Mouse (Mus musculus) limb, embryonic 12.5 days (tissue): ENCODE measurements at regions not wholly inside any gene's neighbourhood (a gene's known extent, or its start where the extent isn't known, plus 50 kb on each side); places are given as distances from the start of the nearest gene placed in this dataset.
A peak's percentile ranks its signal among the peaks of the same experiment; 100 is the strongest.

Experiments
- ATAC-seq: fragments of 200-750 bp; cut with Nextera tagmentation; 2 replicates; pipeline ENCODE4 v1.8.0; 2017; ENCODE audit warnings: low read depth, moderate TSS enrichment; ENCODE audit not compliant: insufficient number of reproducible peaks, insufficient read depth, low FRiP score, low TSS enrichment
- H3K27ac ChIP-seq: fragments of 300-500 bp; sonication (generic); 2 replicates; pipeline ENCODE4 v1.5.1; 2016; ENCODE audit warnings: mild to moderate bottlenecking, moderate library complexity
- H3K27me3 ChIP-seq: fragments of 300-500 bp; sonication (generic); 2 replicates; pipeline ENCODE4 v1.6.1; 2016; ENCODE audit warnings: mild to moderate bottlenecking, moderate library complexity
- H3K36me3 ChIP-seq: fragments of 300-500 bp; sonication (generic); 2 replicates; pipeline ENCODE4 v1.6.1; 2016; ENCODE audit warnings: mild to moderate bottlenecking, moderate library complexity
- H3K4me1 ChIP-seq: fragments of 300-500 bp; sonication (generic); replicated peaks from 2 replicates; pipeline ENCODE4 v1.6.1; 2016
- H3K4me2 ChIP-seq: fragments of 300-500 bp; sonication (generic); 2 replicates; pipeline ENCODE4 v1.6.1; 2016; ENCODE audit warnings: mild to moderate bottlenecking, moderate library complexity
- H3K4me3 ChIP-seq: fragments of 300-500 bp; sonication (generic); replicated peaks from 2 replicates; pipeline ENCODE4 v1.5.1; 2016; ENCODE audit warnings: mild to moderate bottlenecking
- H3K9ac ChIP-seq: fragments of 300-500 bp; sonication (generic); replicated peaks from 2 replicates; pipeline ENCODE4 v1.6.1; 2016; ENCODE audit warnings: mild to moderate bottlenecking, moderate library complexity
- H3K9me3 ChIP-seq: fragments of 300-500 bp; sonication (generic); 2 replicates; pipeline ENCODE4 v1.6.1; 2016; ENCODE audit warnings: mild to moderate bottlenecking, moderate library complexity
- WGBS: fragments of 180-500 bp; shearing (Covaris S2); methylation state at CpG from one replicate; pipeline ENCODE4 v1.1.7; 2016; 5-methylcytosine and 5-hydroxymethylcytosine counted together

DNA sequence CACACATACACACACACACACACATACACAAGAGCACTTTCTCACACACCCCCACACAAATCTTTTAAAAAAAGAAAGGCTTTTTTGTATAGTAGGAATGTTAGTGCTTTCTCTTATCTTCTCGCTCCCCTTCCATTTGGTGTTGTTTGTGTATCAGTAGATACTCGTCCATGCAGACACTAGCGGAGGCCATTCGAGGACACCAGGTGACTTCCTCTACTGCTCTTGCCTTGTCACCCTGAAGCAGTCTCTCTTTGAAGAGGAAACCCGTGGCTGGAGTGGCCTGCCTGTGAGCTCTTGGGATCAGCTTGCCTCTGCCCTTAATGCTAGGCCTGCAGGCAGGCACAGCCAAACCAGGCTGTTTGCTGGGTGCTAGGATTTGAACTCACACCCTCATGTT, 105.1 kb upstream of the Max start:
- WGBS = 66% methylated on average over 5 of the region's 5 CpGs
- Histone ChIP-seq H3K36me3 (no peaks in the 10 kb centered on the region), H3K4me3 (no peak overlapping the region), H3K27ac (no peak overlapping the region), H3K4me1 (no peaks in the 10 kb centered on the region), H3K9ac (no peak overlapping the region), H3K9me3 (no peaks in the 10 kb centered on the region), H3K27me3 (no peaks in the 10 kb centered on the region), H3K4me2 (no peak overlapping the region)
- no peak for ATAC-seq

DNA sequence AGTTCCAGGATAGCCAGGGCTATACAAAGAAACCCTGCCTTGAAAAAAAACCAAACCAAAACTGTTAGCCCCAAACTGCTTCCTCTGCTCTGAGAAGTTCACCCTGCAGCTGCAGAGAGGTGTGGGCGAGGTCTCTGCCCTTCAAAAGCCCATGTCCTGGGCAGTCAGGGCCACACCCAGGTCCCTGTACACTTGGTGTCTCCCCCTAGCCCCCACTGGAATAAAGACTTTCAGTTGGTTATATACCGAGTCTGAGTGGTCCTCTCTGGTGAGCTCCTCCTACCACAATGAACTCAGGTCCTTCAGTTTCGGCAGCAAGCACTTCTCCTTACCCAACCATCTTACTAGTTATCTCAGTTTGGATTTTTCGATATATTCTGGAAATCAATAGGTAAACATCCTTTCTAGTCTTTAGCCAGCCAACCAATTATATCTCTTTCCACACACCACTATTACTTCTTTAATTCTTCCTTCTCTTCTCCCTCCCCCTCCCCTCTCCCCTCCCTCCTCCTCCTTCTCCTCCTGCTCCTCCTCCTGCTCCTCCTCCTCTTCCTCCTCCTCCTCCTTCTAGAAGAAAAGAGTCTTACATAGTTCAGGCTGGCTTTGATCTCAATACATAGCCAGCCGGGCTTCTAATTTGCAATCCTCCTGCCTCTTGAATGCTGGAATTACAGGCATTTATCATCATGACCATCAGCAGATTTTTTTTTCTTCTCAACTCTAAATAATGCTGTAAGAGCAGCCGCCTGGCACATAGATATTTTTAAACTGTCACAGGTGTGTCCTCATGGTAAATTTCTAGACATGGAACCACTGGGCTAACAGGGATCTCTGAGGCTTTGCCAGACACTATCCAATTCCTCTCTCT, 103.9 kb upstream of the Max start:
- Histone ChIP-seq H3K4me1 (no peaks in the 10 kb centered on the region), H3K9ac (no peak overlapping the region), H3K9me3 (no peaks in the 10 kb centered on the region), H3K27me3 (no peaks in the 10 kb centered on the region), H3K27ac (no peak overlapping the region), H3K4me2 (no peak overlapping the region), H3K4me3 (no peak overlapping the region), H3K36me3 (no peaks in the 10 kb centered on the region)
- WGBS = 58% methylated on average over 6 of the region's 6 CpGs
- no peak for ATAC-seq

DNA sequence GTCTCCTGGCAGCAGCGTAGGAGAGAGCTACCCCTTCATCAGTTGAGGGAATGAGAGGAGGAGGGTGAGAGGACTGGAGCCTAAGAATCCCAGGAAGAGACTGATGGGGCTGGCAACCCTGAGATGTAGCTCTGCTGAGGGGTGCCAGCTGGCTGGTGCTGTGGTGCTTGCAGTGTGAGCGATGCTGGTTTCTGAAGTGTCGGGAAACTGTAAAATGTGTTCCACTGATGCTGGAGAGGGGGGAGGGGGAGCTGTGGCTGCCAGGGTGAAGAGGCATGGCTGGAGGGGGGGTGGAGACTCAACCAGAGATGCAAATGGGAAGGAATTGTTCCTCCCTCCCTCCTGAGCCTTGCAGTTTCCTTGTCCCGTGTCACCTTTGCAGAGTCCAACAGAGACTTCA, 102.0 kb upstream of the Max start:
- Histone ChIP-seq H3K27me3 (no peaks in the 10 kb centered on the region), H3K4me1 (peaks cover 4% of the 10 kb centered on the region; the same call in 1 of the 2 replicates), H3K4me2 (no peak overlapping the region), H3K4me3 (no peak overlapping the region), H3K36me3 (no peaks in the 10 kb centered on the region), H3K9ac (no peak overlapping the region), H3K27ac (no peak overlapping the region), H3K9me3 (no peaks in the 10 kb centered on the region)
- ATAC-seq = no peak
- WGBS = 47% methylated on average over 4 of the region's 4 CpGs

DNA sequence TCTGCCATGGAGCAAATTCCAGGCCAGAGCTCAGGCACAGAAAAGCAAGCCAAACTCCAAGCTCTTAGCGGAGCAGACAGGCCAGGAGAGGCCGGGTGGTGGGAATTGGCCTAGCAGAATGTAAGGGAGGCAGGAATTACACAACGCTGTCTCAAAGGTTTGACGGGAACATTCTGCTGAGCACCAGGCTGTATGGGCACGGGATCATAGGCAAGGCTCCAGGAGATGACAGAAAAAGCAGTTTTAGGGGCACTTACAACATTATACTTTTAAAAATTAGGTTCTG, 99.5 kb upstream of the Max start:
- Histone ChIP-seq H3K4me3 (no peak overlapping the region), H3K36me3 (no peaks in the 10 kb centered on the region), H3K4me2 (no peak overlapping the region), H3K4me1 (peaks cover 9% of the 10 kb centered on the region; the same call in 1 of the 2 replicates), H3K27me3 (no peaks in the 10 kb centered on the region), H3K9me3 (no peaks in the 10 kb centered on the region), H3K27ac (no peak overlapping the region), H3K9ac (no peak overlapping the region)
- 88% methylated on average over 5 of the region's 5 CpGs for WGBS
- ATAC-seq = no peak

DNA sequence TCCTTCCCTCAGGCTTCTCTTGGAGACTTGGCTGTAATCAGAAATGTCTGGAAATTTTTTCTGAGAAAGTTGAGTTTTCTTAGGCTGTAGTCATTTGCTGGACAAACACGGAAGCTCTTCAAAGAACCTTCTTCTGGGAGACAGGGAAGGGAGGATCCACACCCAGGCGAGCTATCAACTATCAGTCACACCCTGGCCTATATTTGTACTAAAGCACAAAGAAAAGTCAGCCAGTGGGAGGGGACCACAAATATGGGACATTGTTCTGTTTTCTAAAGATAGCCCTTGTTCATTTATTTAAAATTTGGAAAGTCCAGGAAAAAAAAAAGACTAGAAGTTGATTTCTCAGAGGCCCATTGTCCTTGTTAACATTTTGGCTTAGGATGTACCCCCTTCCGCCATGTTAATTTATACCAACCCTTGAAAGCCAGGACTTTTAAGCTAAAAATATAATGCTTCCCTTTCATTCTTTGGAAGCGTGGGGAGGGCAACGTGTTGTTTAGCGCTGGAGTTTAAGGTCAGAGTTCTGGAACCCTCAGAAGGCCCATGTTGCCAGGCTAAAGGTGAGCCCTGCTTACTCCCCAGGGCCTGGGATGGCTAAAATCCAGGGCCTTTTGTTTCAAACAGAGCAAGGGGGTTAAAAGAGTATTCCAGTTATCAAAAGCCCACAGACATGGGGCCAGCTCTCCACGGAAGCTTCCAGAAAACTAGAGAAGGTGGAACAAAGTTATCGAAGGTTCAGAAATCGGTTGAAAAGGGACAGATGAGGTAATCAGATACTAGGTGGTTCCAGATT, 99.0 kb upstream of the Max start:
- Histone ChIP-seq H3K27ac (no peak overlapping the region), H3K4me1 (peaks cover 9% of the 10 kb centered on the region; the same call in 1 of the 2 replicates), H3K4me3 (no peak overlapping the region), H3K9ac (no peak overlapping the region), H3K4me2 (peak overlapping the region; percentile 45), H3K36me3 (no peaks in the 10 kb centered on the region), H3K9me3 (no peaks in the 10 kb centered on the region), H3K27me3 (no peaks in the 10 kb centered on the region)
- no peak for ATAC-seq
- WGBS = 86% methylated on average over 9 of the region's 9 CpGs

DNA sequence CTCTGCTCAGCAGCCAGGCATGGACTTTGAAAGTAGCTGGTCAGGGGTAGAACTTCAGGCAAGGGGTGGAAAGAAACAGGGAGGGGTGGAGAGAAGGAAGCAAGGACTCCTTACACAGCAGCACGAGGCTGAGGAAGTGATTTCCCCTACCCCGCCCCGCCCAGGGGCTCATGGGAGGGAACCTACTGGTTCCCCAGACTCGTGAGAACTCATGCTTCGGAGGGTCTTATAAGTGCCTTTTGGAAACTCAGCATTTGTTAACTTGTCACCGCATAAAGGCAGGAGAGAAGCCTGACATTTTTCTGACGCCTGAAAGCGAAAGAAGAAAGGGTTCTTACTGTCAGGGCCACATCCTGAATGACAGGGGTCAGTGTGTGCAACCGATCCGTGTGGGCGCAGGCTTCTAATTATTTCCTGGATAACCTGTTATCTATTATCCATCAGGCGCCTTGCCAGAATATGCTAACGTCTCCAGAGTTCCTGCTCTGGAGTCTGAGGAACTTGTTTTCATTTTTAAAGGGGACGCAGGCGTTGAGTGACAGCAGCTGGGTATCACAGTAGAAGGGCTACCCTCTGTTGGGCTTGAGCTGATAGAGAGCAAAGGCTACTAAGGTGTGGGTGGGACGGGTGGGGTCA, 98.2 kb upstream of the Max start:
- 28% methylated on average over 16 of the region's 16 CpGs for WGBS
- Histone ChIP-seq H3K4me1 (peaks cover 9% of the 10 kb centered on the region; the same call in 1 of the 2 replicates), H3K4me2 (peak overlapping the region; percentile 45), H3K9ac (no peak overlapping the region), H3K9me3 (no peaks in the 10 kb centered on the region), H3K27me3 (no peaks in the 10 kb centered on the region), H3K4me3 (peak overlapping the region; percentile 11; the same call in 1 of the 2 replicates), H3K36me3 (no peaks in the 10 kb centered on the region), H3K27ac (no peak overlapping the region)
- ATAC-seq = no peak

DNA sequence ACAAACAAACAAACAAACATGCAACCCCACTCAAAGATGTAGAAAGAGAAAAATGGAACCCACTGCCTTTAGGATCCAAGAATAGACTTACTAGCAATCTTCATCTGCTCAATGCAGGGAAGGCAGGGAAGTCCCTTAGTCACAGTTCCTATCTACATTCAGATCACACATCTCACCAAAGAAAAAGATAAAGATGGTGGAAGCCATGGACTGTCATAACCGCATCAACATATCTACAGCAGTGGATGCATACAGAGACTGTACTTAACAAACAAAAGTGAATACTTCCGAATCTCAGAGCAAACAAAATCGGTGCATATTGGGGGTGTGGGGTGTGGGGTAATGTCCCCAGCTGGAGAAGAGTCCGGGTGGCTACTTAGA, 97.7 kb upstream of the Max start:
- H3K36me3 ChIP-seq = no peaks in the 10 kb centered on the region
- H3K4me2 ChIP-seq = peak overlapping the region; percentile 45; the same call in 1 of the 2 replicates
- H3K27ac ChIP-seq = no peak overlapping the region
- H3K9ac ChIP-seq = no peak overlapping the region
- peaks cover 9% of the 10 kb centered on the region; the same call in 1 of the 2 replicates for H3K4me1 ChIP-seq
- H3K27me3 ChIP-seq = no peaks in the 10 kb centered on the region; the same call in 1 of the 2 replicates
- no peaks in the 10 kb centered on the region for H3K9me3 ChIP-seq
- no peak overlapping the region for H3K4me3 ChIP-seq
- WGBS = 84% methylated on average over 4 of the region's 4 CpGs
- no peak for ATAC-seq

DNA sequence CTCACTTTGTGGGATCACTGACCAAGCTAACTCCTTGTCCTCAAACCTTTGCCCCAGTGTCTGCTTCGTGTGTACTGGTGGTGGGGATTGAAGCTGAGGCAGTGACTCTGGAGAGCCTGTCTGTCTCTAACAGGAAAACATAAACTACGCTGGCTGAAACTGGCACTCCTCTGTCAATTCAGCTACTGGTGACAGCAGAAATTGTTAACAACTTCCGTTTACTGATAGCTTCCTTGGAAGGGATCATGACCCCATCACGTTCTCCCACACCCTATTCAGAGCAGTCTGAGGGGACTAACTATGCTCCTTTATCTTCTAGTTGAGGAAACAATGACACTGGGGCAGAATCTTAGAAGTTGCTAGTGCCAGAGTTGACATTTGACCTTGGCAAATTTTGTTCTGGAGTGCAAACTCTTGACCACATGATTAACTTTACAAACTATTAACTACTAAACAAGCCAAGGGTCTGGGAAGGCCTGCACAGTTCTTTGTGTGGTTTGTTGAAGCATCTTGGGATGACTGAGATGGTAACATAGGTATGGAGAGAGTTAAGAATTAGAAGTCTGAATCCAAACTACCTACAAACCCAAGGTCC, 96.7 kb upstream of the Max start:
- H3K36me3 ChIP-seq = no peaks in the 10 kb centered on the region
- H3K4me1 ChIP-seq = peaks cover 9% of the 10 kb centered on the region; the same call in 1 of the 2 replicates
- WGBS = 27% methylated on average over 4 of the region's 4 CpGs
- H3K27ac ChIP-seq = no peak overlapping the region
- no peaks in the 10 kb centered on the region; the same call in 1 of the 2 replicates for H3K27me3 ChIP-seq
- no peaks in the 10 kb centered on the region for H3K9me3 ChIP-seq
- no peak for ATAC-seq
- H3K9ac ChIP-seq = no peak overlapping the region
- no peak overlapping the region for H3K4me3 ChIP-seq
- H3K4me2 ChIP-seq = no peak overlapping the region

DNA sequence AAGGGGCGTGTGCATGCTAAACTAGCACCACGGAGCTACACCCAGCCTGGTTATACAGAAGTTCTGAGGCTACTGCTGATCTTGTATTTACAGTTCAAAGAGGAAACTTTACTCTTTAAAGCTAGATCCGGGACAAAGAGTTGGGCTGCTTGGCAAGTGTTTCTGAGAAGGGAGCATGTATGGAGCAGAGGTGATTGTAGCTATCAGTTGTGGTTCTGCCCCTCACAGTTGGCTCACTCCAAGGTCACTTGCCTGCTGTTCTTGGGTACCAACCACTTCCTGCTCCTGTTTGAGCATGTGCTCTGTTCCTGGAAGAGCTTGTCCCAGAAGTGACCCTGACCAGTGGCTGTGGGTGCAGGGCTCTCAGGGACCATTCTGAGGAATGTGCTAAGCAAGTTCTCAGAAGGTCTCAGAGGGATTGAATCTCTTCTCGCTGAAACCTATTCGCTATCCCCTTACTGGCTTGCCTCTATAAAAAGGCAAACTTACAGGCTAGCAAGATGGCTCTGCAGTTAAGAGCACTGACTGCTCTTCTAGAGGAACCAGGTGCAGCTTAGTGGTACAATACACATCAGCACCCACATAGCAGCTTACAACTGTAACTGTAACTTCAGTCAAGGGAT, 94.9 kb upstream of the Max start:
- Histone ChIP-seq H3K36me3 (no peaks in the 10 kb centered on the region), H3K4me3 (no peak overlapping the region), H3K27me3 (no peaks in the 10 kb centered on the region; the same call in 1 of the 2 replicates), H3K9me3 (no peaks in the 10 kb centered on the region), H3K27ac (no peak overlapping the region), H3K9ac (no peak overlapping the region), H3K4me2 (no peak overlapping the region), H3K4me1 (peaks cover 9% of the 10 kb centered on the region; the same call in 1 of the 2 replicates)
- no peak for ATAC-seq
- WGBS = 77% methylated on average over 5 of the region's 5 CpGs

DNA sequence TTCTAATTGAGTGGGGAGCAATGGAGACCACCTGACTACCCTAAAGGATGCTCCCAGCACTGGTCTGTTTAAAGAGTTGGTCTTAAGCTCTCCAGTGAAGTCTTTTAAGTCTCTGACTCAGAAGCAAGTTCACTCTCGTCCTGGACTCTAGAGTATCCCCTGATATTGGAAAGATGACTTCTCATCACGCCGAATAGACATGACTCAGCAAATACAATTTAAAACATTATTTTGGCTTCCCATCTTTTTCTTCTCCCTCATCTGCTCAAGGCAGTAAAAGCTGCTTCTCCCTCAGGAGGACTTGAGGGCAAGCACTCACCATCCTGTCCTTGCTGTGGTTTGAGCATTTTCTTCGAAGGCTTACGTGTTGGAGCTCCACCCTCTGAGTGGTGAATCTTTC, 92.7 kb upstream of the Max start:
- WGBS = 89% methylated on average over 5 of the region's 5 CpGs
- 0 out of 2 replicates have a peak, but pooled peaks cover 9% of the 10 kb centered on the region for H3K4me1 ChIP-seq
- no peak for ATAC-seq
- no peak overlapping the region for H3K4me3 ChIP-seq
- no peaks in the 10 kb centered on the region for H3K36me3 ChIP-seq
- H3K27ac ChIP-seq = no peak overlapping the region
- no peaks in the 10 kb centered on the region; the same call in 1 of the 2 replicates for H3K27me3 ChIP-seq
- H3K4me2 ChIP-seq = no peak overlapping the region
- no peaks in the 10 kb centered on the region for H3K9me3 ChIP-seq
- H3K9ac ChIP-seq = no peak overlapping the region
